Mouse (Mus musculus): ENCODE results near the gene Epc2. TPM values are rescaled to one million over a fixed set of nuclear protein-coding genes. Genes with fewer than 3 reads are reported as not detected.
A peak's percentile ranks its signal among the peaks of the same experiment; 100 is the strongest.

The Epc2 gene
- 10 to 100 TPM; 20.5 to 20.8 TPM for total RNA-seq (2021)
- long read RNA-seq, experiment 1, full-length matches to known transcripts: 1 of 4 reads
- long read RNA-seq, experiment 1, partial matches to known transcripts: 1 of 4 reads
- long read RNA-seq, experiment 1, other reads (novel, unspliced or antisense): 2 of 4 reads
- long read RNA-seq, experiment 2, partial matches to known transcripts: 1 of 4 reads
- long read RNA-seq, experiment 2, other reads (novel, unspliced or antisense): 3 of 4 reads

DNA sequence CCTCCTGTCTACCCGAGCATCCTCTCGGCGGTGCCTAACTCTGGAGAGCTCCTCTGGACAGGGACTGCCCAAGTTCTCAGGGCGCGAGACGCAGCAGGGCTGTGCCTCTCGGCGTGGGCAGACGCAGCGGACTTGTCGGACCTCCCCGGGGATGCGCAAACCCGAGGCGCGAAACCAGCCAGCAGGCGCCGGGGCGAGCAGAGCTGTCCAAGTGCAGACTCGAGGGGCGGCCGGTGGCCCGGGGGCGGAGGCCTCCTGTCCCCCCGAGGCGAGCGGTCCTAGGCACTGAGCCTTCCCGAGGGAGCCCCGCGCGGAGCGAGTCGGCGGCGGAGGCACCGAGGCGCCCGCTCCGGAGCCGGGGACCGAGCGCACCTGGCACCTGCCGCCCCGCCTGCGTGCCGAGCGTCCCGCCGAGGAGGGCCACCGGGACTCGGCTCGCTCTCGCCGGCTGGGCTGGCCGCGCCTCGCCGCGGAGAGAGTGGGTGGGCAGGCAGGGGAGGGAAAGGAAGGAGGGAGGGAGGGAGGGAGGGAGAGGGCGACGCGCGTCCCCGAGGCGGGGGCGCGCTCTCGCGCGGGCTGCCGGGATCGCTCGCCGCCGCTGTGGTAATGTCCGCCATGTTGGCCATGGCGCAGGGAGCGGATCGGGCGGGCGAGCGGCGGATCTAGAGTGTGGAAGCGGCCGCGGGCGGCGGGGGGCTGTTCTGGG lies at the start of gene Epc2:
Epc2 (plus strand) TSS at position 556 of the 706 bp plus-strand sequence.
- DNase-seq: peak; percentile 84 to 88

DNA sequence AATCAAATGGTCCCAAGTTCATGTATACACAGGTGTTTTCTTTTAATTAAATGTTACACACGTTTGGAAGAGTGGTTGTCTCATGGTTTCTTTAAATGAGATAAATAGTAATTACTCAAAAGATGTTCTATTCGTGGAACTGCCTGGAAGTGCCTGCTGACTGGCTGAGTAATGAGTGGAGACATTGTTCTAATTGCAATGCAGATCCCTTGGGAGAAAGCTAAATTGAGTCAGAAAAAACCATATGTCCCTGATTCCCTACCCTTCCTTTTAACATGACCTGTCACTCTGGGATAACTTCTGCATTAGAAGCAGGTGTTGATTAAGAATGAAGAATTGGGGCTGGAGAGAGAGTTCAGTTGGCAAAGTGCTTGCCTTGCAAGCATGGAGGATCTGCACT lies 45.3 kb upstream of the Epc2 start:
- DNase-seq: no peak

DNA sequence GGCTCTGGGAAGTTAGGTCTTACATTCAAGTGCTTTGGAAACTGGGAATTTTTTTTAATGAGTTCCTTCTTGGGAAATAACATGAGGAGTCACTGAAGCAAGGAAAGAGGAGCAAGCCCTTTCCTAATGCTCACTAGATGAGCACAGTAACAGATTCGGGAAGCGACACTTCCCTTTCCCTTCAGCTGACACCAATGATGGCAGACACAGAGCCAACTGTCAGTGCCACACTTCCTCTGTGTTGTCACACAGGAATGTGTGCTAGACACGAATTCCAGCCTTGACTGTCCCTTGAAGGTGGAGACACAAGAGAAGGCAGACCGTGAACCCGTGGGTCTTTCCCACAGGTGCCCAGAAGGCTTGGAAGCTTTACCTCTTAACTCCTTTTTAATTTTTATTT lies 39.6 kb upstream of the Epc2 start:
- DNase-seq: peak in 1 of 2 experiments; percentile 26

DNA sequence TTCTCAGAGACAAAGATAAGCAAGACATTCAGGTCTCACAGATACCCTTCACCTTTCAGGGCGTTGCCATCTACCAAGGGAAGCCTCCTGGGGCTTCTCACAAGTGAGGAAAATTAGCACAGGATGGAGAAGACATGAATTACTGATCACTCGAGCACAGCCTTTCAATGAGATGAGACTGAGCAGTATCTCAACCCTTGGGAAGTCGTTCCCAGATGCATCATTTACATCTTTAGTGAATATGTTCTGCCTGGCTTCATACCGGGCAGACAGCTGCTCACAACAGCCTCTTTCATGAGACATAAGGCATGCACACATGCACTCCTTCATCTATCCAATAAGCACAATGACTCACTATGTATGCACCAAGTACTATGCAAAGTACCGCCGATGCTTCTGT lies 38.7 kb upstream of the Epc2 start:
- no peak for DNase-seq

DNA sequence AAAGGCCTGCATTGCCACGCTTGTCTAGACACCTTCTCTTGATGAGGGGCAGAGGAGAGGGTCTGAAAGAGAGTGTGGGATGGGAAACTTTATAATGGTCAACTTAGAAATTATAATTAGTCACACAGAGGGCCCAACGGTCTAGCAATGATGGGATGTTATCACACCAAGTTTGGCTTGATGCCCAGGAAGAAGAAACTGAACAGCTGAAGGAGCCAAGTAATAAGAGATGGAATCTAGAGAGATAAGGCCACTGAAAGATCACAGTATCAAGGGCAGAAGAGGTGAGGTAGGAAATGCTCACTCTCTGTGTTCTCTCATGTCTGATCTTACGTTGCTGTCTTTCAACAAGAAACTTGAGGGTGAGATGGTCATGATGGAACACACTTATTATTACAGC lies 35.4 kb upstream of the Epc2 start:
- no peak for DNase-seq

DNA sequence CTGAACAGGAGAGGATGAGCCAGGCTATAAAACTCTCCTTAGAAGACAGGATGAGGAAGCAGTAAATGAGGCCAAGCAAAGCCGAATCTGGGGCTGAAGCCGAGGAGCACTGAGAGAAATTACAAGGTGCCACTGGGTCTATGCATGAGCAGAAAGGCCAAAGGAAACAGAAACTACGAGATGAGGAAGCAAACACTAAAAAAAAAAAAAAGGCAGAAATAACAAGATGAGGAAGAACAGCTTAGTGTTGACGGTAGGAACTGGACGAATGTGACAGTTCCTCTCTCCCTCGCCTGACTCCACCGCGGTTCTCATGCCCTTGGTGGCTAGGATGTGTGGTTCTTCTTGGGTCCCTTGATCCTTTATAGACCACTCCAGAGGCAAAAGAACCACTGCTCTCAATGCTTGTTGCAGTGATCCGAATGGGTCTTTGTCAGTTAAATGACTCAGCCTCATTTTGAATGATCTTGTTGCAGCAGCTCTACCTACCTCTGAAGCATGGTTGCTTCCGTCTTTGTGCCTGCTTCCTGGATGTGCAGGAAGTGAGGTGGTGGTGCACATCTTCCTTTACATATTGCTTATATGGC lies 34.2 kb upstream of the Epc2 start:
- DNase-seq: peak in 1 of 2 experiments; percentile 47

DNA sequence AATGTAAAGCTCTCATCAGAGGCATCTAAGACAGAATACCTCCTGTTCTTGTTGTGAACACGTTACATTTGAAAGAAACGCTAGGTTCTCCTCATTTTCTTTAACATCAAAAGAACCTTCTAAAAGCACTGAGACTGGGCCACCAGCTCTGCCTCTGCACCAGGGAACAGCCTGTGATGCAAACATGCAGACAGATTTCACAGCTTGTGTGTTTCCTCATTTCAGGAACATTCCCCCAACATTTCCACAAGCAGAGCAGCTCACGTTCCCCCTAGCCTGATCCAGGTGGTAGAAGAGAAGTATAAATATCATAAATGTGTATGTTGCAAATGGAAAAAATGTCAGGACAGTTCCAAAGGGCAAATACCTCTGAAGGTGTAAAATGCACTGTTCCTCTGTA lies 30.9 kb upstream of the Epc2 start:
- no peak for DNase-seq

DNA sequence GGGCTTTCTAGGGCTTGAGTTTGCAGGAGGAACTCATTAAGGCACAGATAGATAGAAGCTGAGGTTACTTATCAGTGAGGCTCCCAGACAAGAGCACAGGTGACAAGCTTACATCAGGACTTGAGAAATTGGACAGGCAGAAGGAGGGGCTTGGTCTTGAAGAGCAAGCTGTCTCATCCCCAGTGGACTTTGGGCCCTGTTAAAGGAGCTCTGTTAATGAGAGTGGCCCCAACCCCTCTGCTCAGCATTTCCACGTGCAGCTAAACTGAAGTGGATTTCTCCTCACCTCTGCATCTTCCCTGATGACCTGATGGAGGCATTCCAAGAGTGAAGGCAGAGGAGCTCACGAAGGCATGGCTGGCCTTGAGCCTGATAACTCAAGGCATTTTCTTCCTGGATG lies 27.4 kb upstream of the Epc2 start:
- DNase-seq: no peak

DNA sequence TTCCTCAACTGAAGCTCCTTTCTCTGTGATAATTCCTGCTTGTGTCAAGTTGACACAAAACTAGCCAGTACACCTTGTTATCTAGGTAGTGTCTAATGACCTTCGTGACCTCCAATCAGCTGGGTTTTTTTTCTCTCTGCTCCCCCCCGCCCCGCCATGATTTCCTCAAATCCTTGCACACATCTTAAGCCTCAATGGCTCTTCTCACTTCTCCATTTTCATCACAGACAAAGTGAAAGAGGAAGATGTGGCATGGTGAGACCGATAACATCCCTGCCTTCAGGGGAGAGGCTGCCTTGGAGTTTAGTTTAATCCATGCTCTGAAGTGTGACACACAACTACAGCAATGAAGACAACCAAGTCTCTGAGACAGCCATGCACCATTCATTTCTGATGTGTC lies 26.5 kb upstream of the Epc2 start:
- DNase-seq: peak in 1 of 2 experiments; percentile 25

DNA sequence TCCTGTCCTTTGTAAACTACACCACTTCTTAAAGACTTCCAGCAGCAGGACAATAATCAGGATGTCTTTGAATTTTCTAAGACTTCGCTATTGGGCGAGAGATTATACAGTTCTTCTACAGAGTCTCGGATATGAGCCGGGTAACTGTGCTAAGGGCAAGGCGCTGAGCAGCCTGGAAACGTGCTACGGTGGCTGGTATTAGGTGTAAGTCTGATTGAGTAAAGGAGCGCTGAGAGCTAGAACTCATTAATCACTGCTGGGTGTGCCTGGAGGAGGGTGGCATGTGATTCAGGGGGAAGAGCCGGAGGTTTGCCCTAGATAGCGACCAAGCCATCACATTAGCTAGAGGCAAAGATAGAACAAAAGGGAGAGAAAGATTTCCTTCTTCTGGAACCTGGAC lies 25.1 kb upstream of the Epc2 start:
- DNase-seq: no peak

DNA sequence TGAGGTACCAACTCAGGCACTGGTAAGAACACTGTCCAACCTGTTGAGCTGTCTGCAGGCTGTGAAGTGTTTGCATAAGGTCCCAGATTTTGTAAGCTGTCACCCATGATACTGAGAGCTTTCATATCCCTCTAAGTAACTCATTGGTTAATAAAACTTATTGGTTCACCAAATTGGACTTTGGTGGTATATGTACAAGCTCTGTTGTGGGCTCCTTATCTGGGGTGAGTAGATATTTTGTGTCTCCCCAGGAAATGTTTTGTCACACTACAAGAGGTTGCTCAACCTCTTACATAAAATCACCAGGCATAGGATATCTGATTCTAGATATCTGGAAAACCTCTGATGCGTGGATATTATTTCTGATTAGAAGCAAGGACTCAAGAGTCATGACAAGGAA lies 20.3 kb upstream of the Epc2 start:
- DNase-seq: no peak

DNA sequence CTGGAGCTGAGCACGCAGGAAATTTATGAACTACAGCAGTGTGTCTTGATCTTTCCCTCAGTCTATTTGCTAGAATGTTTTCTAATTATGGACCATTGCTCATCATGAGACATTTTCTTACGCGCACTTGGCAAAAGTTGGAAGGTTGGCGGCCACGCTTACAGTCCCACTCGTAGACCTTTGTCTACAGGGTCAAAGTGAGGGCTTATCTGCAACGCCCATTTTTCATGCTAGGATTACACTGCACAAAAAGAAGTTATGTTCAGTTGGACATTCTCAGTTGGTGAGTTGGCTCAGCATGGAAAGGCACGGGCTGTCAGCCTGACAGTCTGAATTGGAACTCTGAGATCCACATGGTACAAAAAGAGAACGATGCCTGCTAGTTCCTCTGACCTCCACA lies 18.1 kb upstream of the Epc2 start:
- DNase-seq: peak in 1 of 2 experiments; percentile 3

DNA sequence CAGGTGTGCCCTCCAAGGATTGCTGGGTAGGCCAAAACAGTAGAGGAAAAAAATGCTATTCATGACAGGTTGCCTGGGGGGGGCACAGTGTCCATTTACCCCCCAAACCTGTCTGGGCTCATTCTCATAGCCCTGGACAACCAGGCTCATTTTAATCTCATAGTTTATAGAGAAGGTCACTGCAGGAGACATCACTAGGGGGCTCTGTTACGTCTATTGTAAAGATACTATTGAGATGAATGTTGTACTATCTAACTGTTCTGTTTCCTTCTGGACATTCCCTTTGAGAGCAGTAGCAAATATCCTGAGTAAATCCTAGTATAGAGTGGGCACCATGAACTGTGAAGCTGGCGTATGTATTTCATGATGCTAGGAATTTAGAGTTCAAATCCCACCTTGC lies 5.0 kb upstream of the Epc2 start:
- no peak for DNase-seq

DNA sequence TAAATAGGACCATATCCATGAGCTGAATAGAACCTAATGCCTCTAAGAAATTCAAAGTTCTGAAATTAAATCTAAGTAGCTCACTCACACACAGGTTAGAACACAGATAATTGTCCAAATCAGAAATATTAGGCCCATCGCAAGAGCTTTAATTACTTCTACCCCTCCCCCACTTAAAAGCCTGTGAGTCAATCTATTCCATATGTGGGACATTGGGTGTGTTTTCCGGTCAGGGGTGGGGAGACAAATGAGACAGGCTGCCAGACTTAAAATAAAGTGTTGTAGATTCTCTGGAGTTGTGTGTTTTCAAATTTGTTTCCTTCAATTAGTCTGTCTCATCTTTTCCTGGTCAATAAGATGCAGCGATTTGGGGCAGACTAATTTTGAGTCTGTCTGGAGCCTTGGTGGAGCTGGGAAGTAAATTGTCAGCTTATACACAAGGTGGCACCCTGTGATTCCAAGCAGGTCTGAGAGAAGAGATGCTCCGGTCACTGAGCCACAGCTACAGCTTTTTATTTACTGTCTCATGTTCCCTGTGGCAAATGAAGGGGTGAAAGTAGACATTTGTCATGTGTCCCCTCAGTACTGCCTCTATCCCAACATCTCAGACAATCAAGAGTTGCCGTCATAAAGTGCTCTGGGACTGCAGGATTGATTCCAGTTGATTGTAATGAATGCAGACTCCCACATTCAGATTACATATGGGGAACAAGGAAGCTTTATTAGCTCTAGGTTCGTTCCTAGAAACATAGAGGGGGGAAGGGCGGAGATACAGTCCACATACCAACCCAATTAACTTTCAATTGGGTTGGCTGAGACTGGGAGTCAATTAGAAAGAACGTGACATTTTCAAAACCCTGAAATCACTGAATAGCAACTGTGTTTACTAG lies 3.5 kb upstream of the Epc2 start:
- DNase-seq: no peak

DNA sequence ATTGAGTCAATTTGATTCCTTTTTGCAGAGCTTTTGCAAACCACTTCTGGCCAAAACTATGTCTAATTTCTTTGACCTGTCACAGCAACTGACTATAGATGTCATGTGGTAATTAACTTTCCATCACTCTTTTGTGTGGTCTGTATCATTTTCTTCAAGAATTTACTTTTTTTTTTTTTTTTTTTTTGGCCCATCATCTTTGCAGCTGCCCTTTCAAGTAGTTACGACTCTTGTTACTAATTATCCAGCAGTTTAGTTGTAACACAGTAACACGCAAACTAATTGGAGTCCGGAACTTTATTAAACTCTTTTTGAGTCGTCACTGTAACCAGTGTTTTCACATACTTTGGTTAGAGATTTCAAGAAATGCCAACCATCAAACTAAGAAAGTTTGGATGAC lies 819 bp upstream of the Epc2 start:
- DNase-seq: no peak

DNA sequence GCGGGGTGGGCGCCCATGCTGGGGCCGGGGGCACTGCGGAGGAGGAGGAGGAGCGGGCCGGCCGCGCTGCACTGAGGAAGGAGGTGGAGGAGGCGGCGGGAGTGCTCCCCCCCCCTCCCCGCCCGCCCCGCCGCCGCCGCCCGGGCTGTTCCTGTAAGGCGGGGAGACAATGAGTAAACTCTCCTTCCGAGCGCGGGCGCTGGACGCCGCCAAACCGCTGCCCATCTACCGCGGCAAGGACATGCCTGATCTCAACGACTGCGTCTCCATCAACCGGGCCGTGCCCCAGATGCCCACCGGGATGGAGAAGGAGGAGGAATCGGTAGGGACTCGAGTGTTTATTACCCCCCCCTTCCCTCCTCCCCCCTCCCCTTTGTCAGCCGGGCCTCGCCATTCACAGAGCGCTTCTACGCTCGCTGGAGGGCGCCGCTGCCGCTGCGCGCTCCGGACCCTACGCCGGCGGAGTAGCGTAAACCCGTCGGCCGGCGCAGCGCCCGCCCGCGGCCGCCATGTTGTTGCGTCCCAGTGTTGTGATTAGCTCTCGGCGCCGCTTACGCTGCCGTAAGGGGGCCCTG lies 438 bp downstream of the Epc2 start:
- DNase-seq: peak; percentile 94 to 96

DNA sequence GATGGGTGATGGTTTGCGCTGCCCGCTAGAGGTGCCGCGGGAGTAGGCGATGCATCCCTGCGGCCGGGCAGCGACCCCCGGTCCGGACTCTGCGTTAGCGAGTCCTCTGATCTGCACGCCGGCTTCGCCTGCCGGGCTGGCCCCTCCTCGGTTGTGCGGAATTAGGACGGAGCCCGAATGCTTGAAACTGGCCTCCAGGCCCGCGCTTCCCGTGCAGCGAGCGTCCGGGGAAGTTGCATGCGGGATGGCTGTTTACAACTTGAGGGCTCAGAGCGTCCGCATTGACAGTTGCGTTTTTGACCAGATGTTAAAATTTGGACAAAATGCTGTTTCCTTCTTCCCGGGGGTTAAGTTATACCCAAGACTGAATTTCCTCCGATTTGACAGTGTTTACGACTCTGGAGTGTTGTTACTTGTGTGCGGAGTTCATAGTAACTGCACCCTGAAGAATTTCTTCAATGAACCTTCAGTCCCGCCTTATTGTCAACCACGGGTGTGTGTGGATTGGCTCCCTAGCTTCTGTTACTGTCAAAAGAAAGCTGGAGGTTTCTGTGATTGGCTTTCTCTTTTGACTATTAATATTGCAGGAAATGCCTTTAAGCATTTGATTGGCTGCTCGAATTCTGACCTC lies 1.3 kb downstream of the Epc2 start:
- DNase-seq: peak; percentile 74 to 85

DNA sequence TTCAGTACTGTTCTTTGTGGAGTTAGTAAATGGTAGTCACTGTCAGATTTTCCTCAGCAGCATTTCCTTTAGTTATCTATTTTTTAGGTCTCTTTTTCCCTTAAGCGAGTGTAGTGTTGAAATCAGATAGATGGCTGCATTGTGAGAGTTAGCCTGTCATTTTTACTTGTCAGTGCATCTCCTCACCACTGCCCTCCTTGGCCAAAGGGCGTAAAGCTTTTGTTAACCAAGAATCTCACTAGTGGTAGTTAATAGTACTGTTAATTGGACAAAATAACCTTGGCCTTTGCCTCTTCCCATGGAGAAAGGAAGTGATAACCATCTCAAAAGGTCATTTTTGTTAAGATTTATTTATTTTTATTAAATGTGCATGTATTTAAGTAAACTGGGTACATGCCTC lies 6.5 kb downstream of the Epc2 start:
- no peak for DNase-seq

DNA sequence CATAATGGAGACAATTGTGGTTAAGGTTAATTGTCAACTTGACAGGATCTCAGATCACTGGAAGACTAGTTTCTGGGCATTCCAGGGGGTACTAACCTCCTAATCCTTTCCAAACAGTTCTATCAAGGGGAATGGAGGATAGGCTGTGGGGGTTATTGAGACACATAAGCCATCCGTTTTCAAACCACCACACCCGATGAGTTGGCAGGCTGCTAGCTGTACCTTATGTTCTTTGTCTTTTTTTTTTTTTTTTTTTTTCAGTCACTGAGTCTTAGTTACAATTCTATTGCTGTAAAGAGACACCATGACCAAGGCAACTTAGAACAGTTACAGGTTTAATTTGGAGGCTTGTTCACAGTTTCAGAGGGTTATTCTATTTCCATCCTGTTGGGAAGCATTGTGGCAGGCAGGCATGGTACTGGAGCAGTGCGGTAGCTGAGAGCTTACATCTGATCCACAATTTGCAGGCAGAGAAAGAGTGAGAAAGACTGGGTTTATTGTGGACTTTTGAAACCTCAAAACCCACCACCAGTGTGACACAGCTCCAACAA lies 14.5 kb downstream of the Epc2 start:
- DNase-seq: no peak

DNA sequence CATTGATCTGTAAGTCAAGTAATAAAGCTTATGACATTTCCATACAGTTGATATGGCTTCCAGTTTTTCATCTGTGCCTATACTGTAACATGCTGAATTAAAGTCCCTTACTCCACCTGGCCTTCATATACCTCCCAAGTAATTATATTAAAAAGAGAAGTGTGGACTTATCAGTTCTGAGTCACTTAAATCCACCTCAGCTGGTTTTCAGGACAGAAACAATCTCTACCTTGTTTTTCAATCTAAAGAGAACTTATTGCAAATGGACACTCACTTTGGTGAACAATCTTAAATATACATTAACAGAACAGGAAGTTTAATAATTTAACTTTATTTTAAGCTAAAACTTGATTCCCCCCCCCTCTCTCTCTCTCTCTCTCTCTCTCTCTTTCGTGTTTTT lies 15.8 kb downstream of the Epc2 start:
- no peak for DNase-seq

DNA sequence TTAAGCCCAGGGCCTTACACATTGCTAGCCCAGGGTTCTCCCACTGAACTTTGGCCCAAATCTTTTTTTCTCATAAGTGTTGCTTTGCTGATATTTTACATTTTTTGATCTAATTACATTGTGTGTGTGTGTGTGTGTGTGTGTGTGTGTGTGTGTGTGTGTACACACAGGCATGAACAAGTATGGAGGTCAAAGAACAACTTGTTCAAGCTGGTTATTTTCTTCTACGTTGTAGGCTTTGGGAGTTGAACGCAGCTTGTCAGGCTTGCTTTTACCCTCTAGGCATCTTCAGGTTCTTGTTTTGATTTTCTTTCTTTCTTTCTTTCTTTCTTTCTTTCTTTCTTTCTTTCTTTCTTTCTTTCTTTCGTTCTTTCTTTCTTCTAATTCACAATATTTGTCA lies 19.9 kb downstream of the Epc2 start:
- no peak for DNase-seq

All from heart, adult 18-20 months (tissue).